Mouse (Mus musculus) mouse embryonic stem cell (cell line): ENCODE results near the gene Gtf2f2.
"Not testable (repeated sequence)": the region's sequence is repeated elsewhere in the genome, so short reads cannot be mapped to it uniquely, and the experiment has no call there.

Source experiments
- in situ Hi-C, 2 experiments: fragments of 300-500 bp; cut with MboI; formaldehyde crosslinking; loops; 1 replicate in 1 of 2; 3 replicates in 1 of 2; pipeline ENCODE4 v1.14.3; 2019 to 2020; ENCODE audit warnings: low sequenced_read_pairs in 2 of 2, low pct_unique_long_range_greater_than_20kb in 1 of 2, mixed read lengths in 1 of 2; ENCODE audit not compliant: unreplicated experiment in 1 of 2

Gtf2f2 gene

GRCm38 (mm10) chr14:75941500-75941899 lies 69.2 kb downstream of the Gtf2f2 start:
- in situ Hi-C loops = no loop called here

DNA sequence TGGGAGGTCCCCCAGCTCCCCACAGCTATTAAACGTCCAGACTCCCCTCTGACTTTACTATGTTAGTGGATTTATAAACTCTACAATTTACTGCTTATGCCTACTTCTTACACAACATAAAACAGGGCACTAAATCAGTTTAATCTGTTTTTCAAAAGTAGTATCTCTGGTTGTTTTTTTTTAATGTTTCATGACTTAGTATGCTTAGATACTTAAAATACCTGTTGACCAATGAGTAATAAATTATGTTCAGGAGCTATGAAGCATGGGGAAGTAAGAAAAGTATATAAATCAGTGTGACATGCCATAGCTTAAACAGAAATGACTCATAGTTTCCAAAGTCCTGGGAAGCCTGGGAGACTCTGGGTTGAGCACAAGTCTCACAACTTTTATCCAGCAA lies 73.0 kb downstream of the Gtf2f2 start:
- in situ Hi-C loops = no loop called here

DNA sequence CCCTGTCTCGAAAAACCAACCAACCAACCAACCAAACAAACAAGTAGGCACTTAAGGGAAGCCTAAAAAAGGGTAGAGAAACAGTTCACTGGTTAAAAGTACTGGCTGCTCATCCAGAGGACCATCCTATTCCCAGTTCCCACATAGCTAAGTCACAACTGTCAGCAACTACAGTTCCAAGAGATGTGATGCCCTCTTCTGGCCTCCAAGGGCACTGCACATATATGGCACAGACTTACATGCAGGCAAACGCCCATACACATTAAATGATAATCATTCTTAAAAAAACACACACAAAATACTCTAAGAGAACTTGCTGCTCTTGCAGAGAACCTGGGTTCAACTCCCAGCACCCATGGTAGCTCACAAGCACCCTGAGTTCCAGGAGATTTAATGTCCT lies 76.3 kb downstream of the Gtf2f2 start:
- in situ Hi-C loops = no loop called here

DNA sequence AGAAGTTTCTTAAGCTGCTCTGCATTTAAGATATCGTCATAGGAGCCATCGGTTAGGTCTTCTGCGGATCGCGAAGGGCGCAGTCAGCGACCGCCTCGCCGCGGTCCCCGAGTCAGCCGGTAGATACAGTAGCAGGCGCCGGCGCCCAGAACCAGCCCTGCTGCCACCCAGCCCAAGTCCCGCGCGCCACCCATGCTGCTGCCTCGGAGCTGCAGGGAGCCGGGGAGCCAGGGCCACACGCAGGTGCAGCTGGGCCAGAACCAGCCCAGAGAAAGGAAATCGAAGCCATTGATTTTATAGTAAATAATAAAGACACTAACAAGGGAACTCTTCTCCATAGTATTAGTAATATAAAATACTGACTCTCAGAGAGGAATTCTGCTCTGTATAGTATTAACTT lies 79.4 kb downstream of the Gtf2f2 start:
- in situ Hi-C loops = no loop called here

GRCm38 (mm10) chr14:75929713-75930112 lies 81.0 kb downstream of the Gtf2f2 start:
- in situ Hi-C loops = not testable (repeated sequence)

GRCm38 (mm10) chr14:75923314-75924052 lies 87.2 kb downstream of the Gtf2f2 start:
- in situ Hi-C loops = no loop called here

DNA sequence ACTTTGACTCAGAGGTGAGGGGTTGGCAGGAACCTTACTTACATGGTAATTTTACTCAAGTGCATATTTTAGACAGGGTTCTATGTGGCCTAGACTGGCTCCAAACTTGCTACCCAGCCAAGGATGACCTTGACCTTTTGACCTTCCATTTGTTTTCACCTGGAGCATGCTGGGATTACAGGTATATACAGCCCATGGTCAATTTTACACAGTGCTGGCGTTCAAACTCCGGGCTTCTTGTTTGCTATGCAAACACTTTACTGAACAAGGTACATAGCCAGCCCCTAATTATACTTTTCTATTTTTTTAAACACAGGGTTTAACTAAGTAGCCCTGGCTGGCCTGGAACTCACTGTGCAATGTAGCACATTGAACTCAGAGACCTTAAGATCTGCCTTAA lies 98.0 kb downstream of the Gtf2f2 start:
- in situ Hi-C loops = no loop called here

- in situ Hi-C loops = no loop called here
Measured at GRCm38 (mm10) chr14:75911968-75912367, 98.7 kb downstream of the Gtf2f2 start.

GRCm38 (mm10) chr14:75906931-75907330 lies 103.7 kb downstream of the Gtf2f2 start:
- in situ Hi-C loops = no loop called here

GRCm38 (mm10) chr14:75904972-75905371 lies 105.7 kb downstream of the Gtf2f2 start:
- in situ Hi-C loops = no loop called here

GRCm38 (mm10) chr14:75903131-75903530 lies 107.5 kb downstream of the Gtf2f2 start:
- in situ Hi-C loops = no loop called here

- in situ Hi-C loops = no loop called here
Measured at GRCm38 (mm10) chr14:75902013-75902412, 108.7 kb downstream of the Gtf2f2 start.

GRCm38 (mm10) chr14:75900793-75901499 lies 109.7 kb downstream of the Gtf2f2 start:
- in situ Hi-C loops = no loop called here

DNA sequence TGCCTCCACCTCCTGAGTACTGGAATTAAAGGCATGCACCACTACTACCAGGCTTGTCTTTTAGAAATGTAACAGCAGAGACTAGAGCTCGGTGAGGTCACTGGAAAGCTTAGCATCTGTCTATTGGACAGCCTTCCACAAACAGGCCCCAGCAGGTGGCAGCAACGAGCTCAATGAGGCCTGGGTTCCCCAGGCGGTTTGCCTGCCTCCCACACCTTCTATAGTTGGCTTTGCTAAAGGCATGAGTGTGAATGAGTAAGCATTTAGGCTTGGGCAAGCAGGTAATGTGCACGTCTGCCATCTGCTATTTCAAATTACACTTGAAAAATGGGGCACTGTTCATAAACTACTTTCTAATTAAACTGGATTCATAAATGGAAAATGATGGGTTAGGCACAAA lies 111.1 kb downstream of the Gtf2f2 start:
- in situ Hi-C loops = loop anchor here (5.0 to 25.0 kb wide), 3 partner anchors 175 to 563 kb away; no protein-coding TSS in a partner anchor

GRCm38 (mm10) chr14:75892118-75892517 lies 118.5 kb downstream of the Gtf2f2 start:
- in situ Hi-C loops = loop anchor here in 1 of 2 experiments (10.0 to 25.0 kb wide), 2 partner anchors 183 to 570 kb away; no protein-coding TSS in a partner anchor

GRCm38 (mm10) chr14:75883873-75884272 lies 126.8 kb downstream of the Gtf2f2 start:
- in situ Hi-C loops = loop anchor here in 1 of 2 experiments (25.0 kb wide), 1 partner anchor 578 kb away; no protein-coding TSS in a partner anchor

- in situ Hi-C loops = loop anchor here in 1 of 2 experiments (25.0 kb wide), 1 partner anchor 579 kb away; no protein-coding TSS in a partner anchor
Measured at GRCm38 (mm10) chr14:75883330-75883729, 127.3 kb downstream of the Gtf2f2 start.

- in situ Hi-C loops = loop anchor here in 1 of 2 experiments (25.0 kb wide), 1 partner anchor 580 kb away; no protein-coding TSS in a partner anchor
Measured at GRCm38 (mm10) chr14:75881856-75882255, 128.8 kb downstream of the Gtf2f2 start.

DNA sequence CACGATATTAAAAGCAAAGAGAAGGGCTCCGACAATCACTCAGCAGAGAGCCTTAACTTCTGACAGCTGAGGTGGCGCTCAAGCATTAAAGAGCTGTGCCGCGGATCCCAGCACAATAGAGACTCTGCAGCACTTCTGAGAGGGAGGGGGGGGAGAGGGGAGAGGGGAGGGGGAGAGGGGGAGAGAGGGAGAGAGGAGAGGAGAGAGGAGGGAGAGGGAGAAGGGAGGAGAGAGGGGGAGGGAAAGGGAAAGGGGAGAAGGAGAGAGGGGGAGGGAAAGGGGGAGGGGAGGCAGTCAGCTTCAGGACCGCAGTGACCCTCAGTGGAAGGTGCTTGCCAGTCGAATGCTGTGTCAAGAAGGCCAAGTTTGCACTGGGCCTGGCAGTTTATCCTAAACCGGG lies 131.7 kb downstream of the Gtf2f2 start:
- in situ Hi-C loops = loop anchor here in 1 of 2 experiments (25.0 kb wide), 1 partner anchor 583 kb away; no protein-coding TSS in a partner anchor
